Mouse (Mus musculus): ENCODE measurements at regions not wholly inside any gene's neighbourhood (a gene's known extent, or its start where the extent isn't known, plus 50 kb on each side); places are given as distances from the start of the nearest gene placed in this dataset.

GRCm38 (mm10) chr14:76778541-76779399 is 222.1 kb upstream of the Serp2 start:
- no peaks in the 10 kb centered on the region for H3K27me3 ChIP-seq (ENCODE audit: insufficient read depth, low read length)
- no peak overlapping the region for H3K4me2 ChIP-seq
- H3K4me1 ChIP-seq (ENCODE audit: insufficient read depth), result peaks cover 6% of the 10 kb centered on the region; the same call in 1 of the 2 replicates
- no peak for TF ChIP-seq CTCF (IDR thresholded peaks at IDR 0.05; ENCODE audit: low read depth)
- H3K9ac ChIP-seq, result no peak overlapping the region
- DNase-seq (peak; percentile 65), ATAC-seq (ENCODE audit: insufficient read depth) (peak; percentile 54; the same call in 1 of the 2 replicates)
- H3K36me3 ChIP-seq (ENCODE audit: insufficient read depth), result no peaks in the 10 kb centered on the region
- H3K4me3 ChIP-seq (ENCODE audit: low read depth, low read length), result no peak overlapping the region
- no peaks in the 10 kb centered on the region for H3K9me3 ChIP-seq (ENCODE audit: low read depth, low read length)
- H3K27ac ChIP-seq (ENCODE audit: low read depth), result no peak overlapping the region
- 31% methylated on average over 9 of the region's 9 CpGs for WGBS

GRCm38 (mm10) chr14:76775387-76775924 is 218.8 kb upstream of the Serp2 start:
- Histone ChIP-seq H3K4me2 (no peak overlapping the region), H3K27me3 (ENCODE audit: insufficient read depth, low read length) (no peaks in the 10 kb centered on the region), H3K36me3 (ENCODE audit: insufficient read depth) (no peaks in the 10 kb centered on the region), H3K9me3 (ENCODE audit: low read depth, low read length) (no peaks in the 10 kb centered on the region), H3K4me1 (ENCODE audit: insufficient read depth) (peaks cover 4% of the 10 kb centered on the region; the same call in 1 of the 2 replicates), H3K27ac (ENCODE audit: low read depth) (no peak overlapping the region), H3K9ac (no peak overlapping the region), H3K4me3 (ENCODE audit: low read depth, low read length) (no peak overlapping the region)
- DNase-seq (no peak), ATAC-seq (ENCODE audit: insufficient read depth) (no peak; the same call in 1 of the 2 replicates)
- no peak for TF ChIP-seq CTCF (IDR thresholded peaks at IDR 0.05; ENCODE audit: low read depth)
- 25% methylated on average over 3 of the region's 3 CpGs for WGBS

- H3K27me3 ChIP-seq (ENCODE audit: insufficient read depth, low read length), result no peaks in the 10 kb centered on the region
- no peak overlapping the region for H3K4me3 ChIP-seq (ENCODE audit: low read depth, low read length)
- no peak overlapping the region for H3K4me2 ChIP-seq
- no peaks in the 10 kb centered on the region for H3K4me1 ChIP-seq (ENCODE audit: insufficient read depth)
- no peaks in the 10 kb centered on the region for H3K9me3 ChIP-seq (ENCODE audit: low read depth, low read length)
- WGBS, result 73% methylated on average over 11 of the region's 11 CpGs
- no peaks in the 10 kb centered on the region for H3K36me3 ChIP-seq (ENCODE audit: insufficient read depth)
- H3K27ac ChIP-seq (ENCODE audit: low read depth), result no peak overlapping the region
- no peak overlapping the region for H3K9ac ChIP-seq
- ATAC-seq (ENCODE audit: insufficient read depth) (no peak), DNase-seq (no peak)
- TF ChIP-seq CTCF (IDR thresholded peaks at IDR 0.05; ENCODE audit: low read depth), result peak; percentile 35; the same call in 1 of the 2 replicates
Observed at GRCm38 (mm10) chr14:76772781-76773438, 216.2 kb upstream of the Serp2 start.

GRCm38 (mm10) chr14:76770106-76770505 is 213.4 kb upstream of the Serp2 start:
- Histone ChIP-seq H3K36me3 (ENCODE audit: insufficient read depth) (no peaks in the 10 kb centered on the region), H3K9ac (no peak overlapping the region), H3K4me2 (no peak overlapping the region), H3K27ac (ENCODE audit: low read depth) (no peak overlapping the region), H3K9me3 (ENCODE audit: low read depth, low read length) (no peaks in the 10 kb centered on the region), H3K27me3 (ENCODE audit: insufficient read depth, low read length) (no peaks in the 10 kb centered on the region), H3K4me3 (ENCODE audit: low read depth, low read length) (no peak overlapping the region), H3K4me1 (ENCODE audit: insufficient read depth) (peaks cover 6% of the 10 kb centered on the region)
- 82% methylated on average over 7 of the region's 7 CpGs for WGBS
- TF ChIP-seq CTCF (IDR thresholded peaks at IDR 0.05; ENCODE audit: low read depth), result no peak
- ATAC-seq (ENCODE audit: insufficient read depth) (no peak), DNase-seq (no peak)

- H3K27ac ChIP-seq (ENCODE audit: low read depth), result no peak overlapping the region
- no peaks in the 10 kb centered on the region for H3K27me3 ChIP-seq (ENCODE audit: insufficient read depth, low read length)
- H3K9me3 ChIP-seq (ENCODE audit: low read depth, low read length), result no peaks in the 10 kb centered on the region
- H3K36me3 ChIP-seq (ENCODE audit: insufficient read depth), result no peaks in the 10 kb centered on the region
- no peak for DNase-seq
- ATAC-seq (ENCODE audit: insufficient read depth), result no peak
- H3K4me1 ChIP-seq (ENCODE audit: insufficient read depth), result peaks cover 28% of the 10 kb centered on the region
- H3K4me2 ChIP-seq, result no peak overlapping the region
- no peak overlapping the region for H3K9ac ChIP-seq
- no peak overlapping the region for H3K4me3 ChIP-seq (ENCODE audit: low read depth, low read length)
- no peak for TF ChIP-seq CTCF (IDR thresholded peaks at IDR 0.05; ENCODE audit: low read depth)
- 48% methylated on average over 6 of the region's 6 CpGs for WGBS
Observed at GRCm38 (mm10) chr14:76767301-76767700, 210.6 kb upstream of the Serp2 start.

- no peak overlapping the region for H3K9ac ChIP-seq
Observed at GRCm38 (mm10) chr14:76766186-76766713, 209.6 kb upstream of the Serp2 start.

More at GRCm38 (mm10) chr14:76766186-76766713, 209.6 kb upstream of the Serp2 start:
- TF ChIP-seq CTCF (IDR thresholded peaks at IDR 0.05; ENCODE audit: low read depth), result no peak
- peaks cover 28% of the 10 kb centered on the region for H3K4me1 ChIP-seq (ENCODE audit: insufficient read depth)
- no peak overlapping the region for H3K4me2 ChIP-seq
- 62% methylated on average over 10 of the region's 10 CpGs for WGBS
- ATAC-seq (ENCODE audit: insufficient read depth), result no peak
- no peaks in the 10 kb centered on the region for H3K9me3 ChIP-seq (ENCODE audit: low read depth, low read length)
- no peak for DNase-seq
- H3K27me3 ChIP-seq (ENCODE audit: insufficient read depth, low read length), result no peaks in the 10 kb centered on the region
- no peak overlapping the region for H3K27ac ChIP-seq (ENCODE audit: low read depth)
- no peaks in the 10 kb centered on the region for H3K36me3 ChIP-seq (ENCODE audit: insufficient read depth)
- no peak overlapping the region for H3K4me3 ChIP-seq (ENCODE audit: low read depth, low read length)

Data from lung, embryonic 14.5 days (tissue).